8 mouse cellular contexts compared by ENCODE assay signal in genomic region chr17:46496623-46497434, GRCm38 (mm10). TPM values are rescaled to one million over a fixed set of nuclear protein-coding genes. Genes with fewer than 3 reads are reported as not detected.
DNase-seq lines count a peak whose midpoint lies in the region; ATAC-seq and TF ChIP-seq lines count a peak whose summit lies in the region.

Gene Dnph1 (plus strand): TSS chr17:46496711.

- no peaks in the 10 kb centered on the region for H3K9me3 ChIP-seq in embryonic facial prominence, embryonic 14.5 days (ENCODE audit: control insufficient read depth, low read length)
- H3K9me3 ChIP-seq in limb, embryonic 11.5 days (ENCODE audit: control insufficient read depth, low read length): no peaks in the 10 kb centered on the region
- no peaks in the 10 kb centered on the region for H3K9me3 ChIP-seq in midbrain, embryonic 13.5 days

- WGBS in bone marrow, adult 2 months: 1% methylated on average over 44 of the region's 44 CpGs
- WGBS in embryonic facial prominence, embryonic 14.5 days: under 1% methylated on average over 37 of the region's 44 CpGs
- WGBS in heart, adult 2 months: 2% methylated on average over 44 of the region's 44 CpGs
- 2% methylated on average over 44 of the region's 44 CpGs for WGBS in kidney, adult 2 months
- WGBS in limb, embryonic 11.5 days: under 1% methylated on average over 39 of the region's 44 CpGs
- WGBS in midbrain, embryonic 13.5 days: under 1% methylated on average over 44 of the region's 44 CpGs

- peak within 1 kb of the TSS; percentile 67 for H3K4me3 ChIP-seq in bone marrow, adult 2 months (replicated peaks; ENCODE audit: control insufficient read depth, low read depth, low read length)
- H3K4me3 ChIP-seq in embryonic facial prominence, embryonic 14.5 days (ENCODE audit: low read depth, low read length): peak within 1 kb of the TSS; percentile 58
- peak within 1 kb of the TSS; percentile 43 for H3K4me3 ChIP-seq in heart, adult 2 months
- peak within 1 kb of the TSS; percentile 61 for H3K4me3 ChIP-seq in kidney, adult 2 months (ENCODE audit: insufficient read depth, low read depth, low read length)
- H3K4me3 ChIP-seq in limb, embryonic 11.5 days (ENCODE audit: low read depth, low read length): peak within 1 kb of the TSS; percentile 61
- peak within 1 kb of the TSS; percentile 58 for H3K4me3 ChIP-seq in midbrain, embryonic 13.5 days (replicated peaks)

- TF ChIP-seq POLR2A in bone marrow, adult 2 months (IDR thresholded peaks at IDR 0.05; ENCODE audit: borderline replicate concordance, control insufficient read depth, low read depth, low read length): no peak
- no peak for TF ChIP-seq POLR2A in heart, adult 2 months (IDR thresholded peaks at IDR 0.05; ENCODE audit: insufficient read depth, low read depth, low read length)
- TF ChIP-seq POLR2A in kidney, adult 2 months (IDR thresholded peaks at IDR 0.05; ENCODE audit: low read depth, low read length): no peak

- peak; percentile 89 for DNase-seq in A20 (ENCODE audit: low read depth, low spot score)
- peak; percentile 96 for DNase-seq in embryonic facial prominence, embryonic 14.5 days (ENCODE audit: low spot score)
- peak; percentile 63 to 72 for DNase-seq in heart, adult 2 months
- peak; percentile 91 for DNase-seq in kidney, adult 2 months
- DNase-seq in limb, embryonic 11.5 days (ENCODE audit: low spot score): peak; percentile 89
- DNase-seq in spleen, adult 18-20 months: peak; percentile 23 to 44

- peaks cover 4% of the 10 kb centered on the region; the same call in 1 of the 2 replicates for H3K36me3 ChIP-seq in embryonic facial prominence, embryonic 14.5 days (ENCODE audit: control insufficient read depth, insufficient read depth, low read length)
- H3K36me3 ChIP-seq in heart, adult 2 months (ENCODE audit: control insufficient read depth, insufficient read depth, low read length): no peaks in the 10 kb centered on the region
- no peaks in the 10 kb centered on the region for H3K36me3 ChIP-seq in kidney, adult 2 months (ENCODE audit: control insufficient read depth, insufficient read depth, low read length)
- no peaks in the 10 kb centered on the region for H3K36me3 ChIP-seq in limb, embryonic 11.5 days (ENCODE audit: control insufficient read depth, insufficient read depth, low read length)
- peaks cover 33% of the 10 kb centered on the region for H3K36me3 ChIP-seq in midbrain, embryonic 13.5 days

- H3K4me1 ChIP-seq in bone marrow, adult 2 months (ENCODE audit: control insufficient read depth, insufficient read depth, low read length): peaks cover 1% of the 10 kb centered on the region; the same call in 1 of the 2 replicates
- no peaks in the 10 kb centered on the region for H3K4me1 ChIP-seq in embryonic facial prominence, embryonic 14.5 days (ENCODE audit: control insufficient read depth, insufficient read depth, low read length)
- no peaks in the 10 kb centered on the region for H3K4me1 ChIP-seq in heart, adult 2 months (ENCODE audit: control insufficient read depth, insufficient read depth, low read length)
- H3K4me1 ChIP-seq in kidney, adult 2 months (ENCODE audit: control insufficient read depth, insufficient read depth, low read length): peaks cover 4% of the 10 kb centered on the region; the same call in 1 of the 2 replicates
- H3K4me1 ChIP-seq in limb, embryonic 11.5 days (ENCODE audit: control insufficient read depth, insufficient read depth, low read length): no peaks in the 10 kb centered on the region
- peaks cover 10% of the 10 kb centered on the region for H3K4me1 ChIP-seq in midbrain, embryonic 13.5 days (replicated peaks)

- intact Hi-C loops in heart, adult 2 months (cut with DNase I): no loop called here

- peak within 1 kb of the TSS; percentile 76 for H3K4me2 ChIP-seq in embryonic facial prominence, embryonic 14.5 days (ENCODE audit: low read depth, low read length)
- peak within 1 kb of the TSS; percentile 88 for H3K4me2 ChIP-seq in limb, embryonic 11.5 days (ENCODE audit: low read depth, severe bottlenecking)
- H3K4me2 ChIP-seq in midbrain, embryonic 13.5 days (replicated peaks): peak within 1 kb of the TSS; percentile 79

- no peak within 1 kb of the TSS for H3K27ac ChIP-seq in bone marrow, adult 2 months (ENCODE audit: control insufficient read depth, insufficient read depth, low read depth, low read length, poor library complexity)
- no peak within 1 kb of the TSS for H3K27ac ChIP-seq in embryonic facial prominence, embryonic 14.5 days (replicated peaks; ENCODE audit: low read depth, low read length)
- H3K27ac ChIP-seq in heart, adult 2 months: no peak within 1 kb of the TSS
- H3K27ac ChIP-seq in kidney, adult 2 months (ENCODE audit: insufficient read depth, low read depth, low read length): no peak within 1 kb of the TSS
- H3K27ac ChIP-seq in limb, embryonic 11.5 days (replicated peaks; ENCODE audit: low read depth, low read length): 0 out of 2 replicates have a peak within 1 kb of the TSS, but pooled peaks have one; percentile 21
- no peak within 1 kb of the TSS for H3K27ac ChIP-seq in midbrain, embryonic 13.5 days

- H3K9ac ChIP-seq in embryonic facial prominence, embryonic 14.5 days (ENCODE audit: low read depth, low read length): peak within 1 kb of the TSS; percentile 72
- no peak within 1 kb of the TSS for H3K9ac ChIP-seq in heart, adult 2 months (ENCODE audit: low read depth, low read length)
- peak within 1 kb of the TSS; percentile 75 for H3K9ac ChIP-seq in limb, embryonic 11.5 days (ENCODE audit: low read length)
- H3K9ac ChIP-seq in midbrain, embryonic 13.5 days (replicated peaks): peak within 1 kb of the TSS; percentile 74

- TF ChIP-seq CTCF in bone marrow, adult 2 months (IDR thresholded peaks at IDR 0.05; ENCODE audit: control insufficient read depth, insufficient read depth, low read length): no peak
- no peak for TF ChIP-seq CTCF in heart, adult 2 months (IDR thresholded peaks at IDR 0.05)
- TF ChIP-seq CTCF in kidney, adult 2 months (conservative IDR thresholded peaks at IDR 0.05; ENCODE audit: insufficient read depth, insufficient read length, low read depth, low read length): no peak

- ATAC-seq in embryonic facial prominence, embryonic 14.5 days (ENCODE audit: low read depth): peak; percentile 97
- peak; percentile 94 for ATAC-seq in limb, embryonic 11.5 days (ENCODE audit: insufficient number of reproducible peaks, low FRiP score, low TSS enrichment, low read depth)
- peak; percentile 98 for ATAC-seq in midbrain, embryonic 13.5 days

- TF ChIP-seq EP300 in heart, adult 2 months (IDR thresholded peaks at IDR 0.05; ENCODE audit: insufficient read depth, low read depth, low read length): no peak

- H3K27me3 ChIP-seq in embryonic facial prominence, embryonic 14.5 days (replicated peaks; ENCODE audit: control insufficient read depth, insufficient read depth, low read length): peaks cover 3% of the 10 kb centered on the region; the same call in 1 of the 2 replicates
- no peaks in the 10 kb centered on the region for H3K27me3 ChIP-seq in heart, adult 2 months (ENCODE audit: control insufficient read depth, insufficient read depth, low read length)
- H3K27me3 ChIP-seq in kidney, adult 2 months (replicated peaks; ENCODE audit: control insufficient read depth, insufficient read depth, low read length): no peaks in the 10 kb centered on the region
- no peaks in the 10 kb centered on the region for H3K27me3 ChIP-seq in limb, embryonic 11.5 days (ENCODE audit: control insufficient read depth, insufficient read depth, low read length)
- H3K27me3 ChIP-seq in midbrain, embryonic 13.5 days: peaks cover 20% of the 10 kb centered on the region

- H3K79me2 ChIP-seq in heart, adult 2 months (replicated peaks; ENCODE audit: control insufficient read depth, insufficient read depth, low read length): no peaks in the 10 kb centered on the region

RNA-seq across cellular contexts. Expression of gene Dnph1, which starts in this region (rescaled TPM):
- 11.5 and 16.2 TPM in 2 replicates for polyA plus RNA-seq in bone marrow, adult 2 months (2011; ENCODE audit: insufficient read depth, insufficient read length, low replicate concordance, missing spikeins)
- 34.5 and 36.9 TPM in 2 replicates for polyA plus RNA-seq in embryonic facial prominence, embryonic 14.5 days (2014; fragmentation: Nextera tagmentation; extraction: Ambion mirVana)
- 1 to 10 TPM; 1.8 to 1.9 TPM for total RNA-seq in heart, adult 2 months (2021)
- polyA plus RNA-seq in heart, adult 2 months (2012; rRNA removed): 0.80 and 0.97 TPM in 2 replicates
- 20.7 and 22.8 TPM in 2 replicates for polyA plus RNA-seq in kidney, adult 2 months (2012; rRNA removed)
- polyA plus RNA-seq in limb, embryonic 11.5 days (2014; fragmentation: Nextera tagmentation; extraction: Ambion mirVana): 59.7 and 62.3 TPM in 2 replicates
- polyA plus RNA-seq in midbrain, embryonic 13.5 days (2015; fragmentation: Nextera tagmentation; extraction: Ambion mirVana): 31.6 and 32.4 TPM in 2 replicates

Comparison
In these comparisons a context has a peak if more than half of its experiments do, and no peak if none do; other contexts are left out.
1. DNase-seq: peak in every context shown above with its lines; median percentile 96 in embryonic facial prominence, embryonic 14.5 days; 91 in kidney, adult 2 months; 89 in A20; 89 in limb, embryonic 11.5 days; 68 in heart, adult 2 months; 34 in spleen, adult 18-20 months.